Mouse (Mus musculus) hindbrain, postnatal 0 days (tissue): ENCODE data around the gene Tor1aip1. TPM values are rescaled to one million over a fixed set of nuclear protein-coding genes. Genes with fewer than 3 reads are reported as not detected.
"Not testable (repeated sequence)": the region's sequence is repeated elsewhere in the genome, so short reads cannot be mapped to it uniquely, and the experiment has no call there.

ENCODE experiments used
- ATAC-seq: fragments of 200-750 bp; cut with Nextera tagmentation; 2 replicates; pipeline ENCODE4 v1.8.0; 2017; ENCODE audit warnings: mild to moderate bottlenecking, moderate TSS enrichment, moderate library complexity
- DNase-seq: peaks from one replicate; pipeline ENCODE4 v3.0.0-alpha.2; 2015; ENCODE audit warnings: low spot score
- H3K27ac ChIP-seq: fragments of 300-500 bp; sonication (generic); 2 replicates; pipeline ENCODE4 v1.5.1; 2014; ENCODE audit warnings: mild to moderate bottlenecking
- H3K27me3 ChIP-seq: fragments of 300-500 bp; sonication (generic); 2 replicates; pipeline ENCODE4 v1.6.1; 2014; ENCODE audit warnings: low read length, mixed read lengths; ENCODE audit not compliant: insufficient read depth
- H3K36me3 ChIP-seq: fragments of 300-500 bp; sonication (generic); 2 replicates; pipeline ENCODE4 v1.6.1; 2014; ENCODE audit warnings: low read length, mixed read lengths; ENCODE audit not compliant: insufficient read depth
- H3K4me1 ChIP-seq: fragments of 300-500 bp; sonication (generic); 2 replicates; pipeline ENCODE4 v1.6.1; 2014; ENCODE audit warnings: antibody characterized with exemption, low read length, mixed read lengths; ENCODE audit not compliant: insufficient read depth
- H3K4me2 ChIP-seq: fragments of 300-500 bp; sonication (generic); 2 replicates; pipeline ENCODE4 v1.6.1; 2014; ENCODE audit warnings: low read depth, mild to moderate bottlenecking, low read length, moderate library complexity, mixed read lengths
- H3K4me3 ChIP-seq: fragments of 300-500 bp; sonication (generic); 2 replicates; pipeline ENCODE4 v1.5.1; 2014; ENCODE audit warnings: low read length
- H3K9ac ChIP-seq: fragments of 300-500 bp; sonication (generic); replicated peaks from 2 replicates; pipeline ENCODE4 v1.6.1; 2014; ENCODE audit warnings: mild to moderate bottlenecking, low read length, moderate library complexity, mixed read lengths
- H3K9me3 ChIP-seq: fragments of 300-500 bp; sonication (generic); 2 replicates; pipeline ENCODE4 v1.6.1; 2016; ENCODE audit warnings: low read length, mixed read lengths
- CTCF ChIP-seq: IDR thresholded peaks from 2 replicates; pipeline ENCODE4 v1.5.1; 2016; ENCODE audit warnings: antibody characterized with exemption, control low read depth, low read depth
- WGBS: fragments of 180-500 bp; shearing (Covaris S2); extraction: QIAGEN DNeasy Blood & Tissue Kit; methylation state at CpG from one replicate; pipeline ENCODE4 v1.1.7; 2014; 5-methylcytosine and 5-hydroxymethylcytosine counted together
- polyA plus RNA-seq: library from polyadenylated mRNA; unstranded; fragments of >200 nt; fragmentation: Nextera tagmentation; extraction: Ambion mirVana; gene quantifications from 2 replicates; pipeline ENCODE4 v1.2.1, GENCODE M21; 2015
- total RNA-seq: library from RNA; depleted of rRNA; stranded (reverse); fragments of >200 nt; gene quantifications from 2 replicates; pipeline ENCODE4 v1.2.3, GENCODE M21; 2014

Gene Tor1aip1
- total and polyA plus RNA-seq, 2 experiments from 2014 or later, result 26.9 to 30.5 TPM

- Histone ChIP-seq H3K36me3 (no peaks in the 10 kb centered on the region), H3K27me3 (no peaks in the 10 kb centered on the region), H3K9ac (no peak overlapping the region), H3K27ac (no peak overlapping the region), H3K9me3 (no peaks in the 10 kb centered on the region), H3K4me3 (no peak overlapping the region), H3K4me2 (no peak overlapping the region; the same call in 1 of the 2 replicates), H3K4me1 (peaks cover 8% of the 10 kb centered on the region)
- ATAC-seq (0 out of 2 replicates have a peak, but pooled peaks have one; percentile 50), DNase-seq (peak; percentile 86)
- peak; percentile 82 for TF ChIP-seq CTCF
- 13% methylated on average over 4 of the region's 4 CpGs for WGBS
Observed at GRCm38 (mm10) chr1:156043027-156043426, 6.7 kb upstream of the Tor1aip1 start.

DNA sequence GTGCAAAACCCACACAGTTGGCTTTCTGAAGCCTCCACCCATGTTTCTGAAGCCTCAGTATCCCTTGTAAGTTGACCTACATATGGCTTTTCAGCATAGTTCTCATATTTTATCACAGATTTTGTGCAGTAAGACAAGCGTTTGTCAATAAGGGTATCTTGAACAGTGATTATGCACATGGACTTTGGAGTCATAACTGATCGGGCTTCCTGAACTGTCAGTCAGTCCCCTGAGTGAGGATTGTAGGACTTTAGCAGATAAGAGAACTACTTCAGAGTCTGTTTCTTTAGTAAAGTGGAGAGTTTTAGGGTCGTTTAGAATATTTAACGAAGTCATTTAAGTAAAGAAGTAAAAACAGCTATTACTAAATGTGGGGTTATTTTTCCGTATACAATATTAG lies 6.2 kb upstream of the Tor1aip1 start:
- 0 out of 2 replicates have a peak overlapping the region, but pooled peaks have one; percentile 13 for H3K9ac ChIP-seq
- no peak overlapping the region for H3K27ac ChIP-seq
- H3K4me2 ChIP-seq, result peak overlapping the region; percentile 64; the same call in 1 of the 2 replicates
- no peaks in the 10 kb centered on the region for H3K36me3 ChIP-seq
- no peaks in the 10 kb centered on the region for H3K9me3 ChIP-seq
- no peak for DNase-seq
- no peaks in the 10 kb centered on the region for H3K27me3 ChIP-seq
- peaks cover 8% of the 10 kb centered on the region for H3K4me1 ChIP-seq
- 90% methylated on average over 5 of the region's 5 CpGs for WGBS
- H3K4me3 ChIP-seq, result no peak overlapping the region
- no peak for ATAC-seq
- TF ChIP-seq CTCF, result no peak

- TF ChIP-seq CTCF, result no peak
- Histone ChIP-seq H3K27ac (no peak overlapping the region), H3K4me2 (peak overlapping the region; percentile 64), H3K4me1 (peaks cover 8% of the 10 kb centered on the region), H3K36me3 (no peaks in the 10 kb centered on the region), H3K4me3 (peak overlapping the region; percentile 71), H3K27me3 (no peaks in the 10 kb centered on the region), H3K9me3 (no peaks in the 10 kb centered on the region), H3K9ac (peak overlapping the region; percentile 13; the same call in 1 of the 2 replicates)
- WGBS, result 47% methylated on average over 7 of the region's 7 CpGs
- no peak for DNase-seq
- ATAC-seq, result no peak
Observed at GRCm38 (mm10) chr1:156041451-156042241, 5.4 kb upstream of the Tor1aip1 start.

- Histone ChIP-seq H3K4me2 (peak overlapping the region; percentile 64), H3K36me3 (no peaks in the 10 kb centered on the region), H3K27ac (peak overlapping the region; percentile 26), H3K27me3 (no peaks in the 10 kb centered on the region), H3K4me3 (peak overlapping the region; percentile 71), H3K9ac (peak overlapping the region; percentile 57), H3K4me1 (peaks cover 8% of the 10 kb centered on the region), H3K9me3 (no peaks in the 10 kb centered on the region)
- WGBS, result 2% methylated on average over 22 of the region's 22 CpGs
- TF ChIP-seq CTCF, result no peak
- DNase-seq (peak; percentile 95), ATAC-seq (peak; percentile 81)
Observed at GRCm38 (mm10) chr1:156040731-156041401, 4.6 kb upstream of the Tor1aip1 start.

DNA sequence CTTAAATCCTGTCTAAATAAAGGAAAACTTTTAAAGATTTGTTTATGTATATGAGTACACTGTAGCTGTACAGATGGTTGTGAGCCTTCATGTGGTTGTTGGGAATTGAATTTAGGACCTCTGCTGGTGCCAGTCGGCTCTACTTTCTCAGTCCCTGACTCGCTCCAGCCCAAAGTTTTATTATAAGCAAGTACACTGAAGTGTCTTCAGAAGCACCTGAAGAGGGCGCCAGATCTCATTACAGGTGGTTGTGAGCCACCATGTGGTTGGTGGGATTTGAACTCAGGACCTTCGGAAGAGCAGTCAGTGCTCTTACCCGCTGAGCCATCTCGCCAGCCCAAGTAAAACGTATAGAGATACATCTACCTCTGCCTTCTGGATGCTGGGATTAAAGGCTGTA lies 3.7 kb upstream of the Tor1aip1 start:
- 71% methylated on average over 7 of the region's 7 CpGs for WGBS
- DNase-seq, result not testable (repeated sequence)

GRCm38 (mm10) chr1:156037144-156037583 lies 884 bp upstream of the Tor1aip1 start:
- Histone ChIP-seq H3K27ac (no peak overlapping the region; the same call in 1 of the 2 replicates), H3K4me2 (peak overlapping the region; percentile 70; the same call in 1 of the 2 replicates), H3K4me1 (peaks cover 9% of the 10 kb centered on the region), H3K36me3 (no peaks in the 10 kb centered on the region; the same call in 1 of the 2 replicates), H3K9me3 (no peaks in the 10 kb centered on the region), H3K9ac (no peak overlapping the region), H3K4me3 (no peak overlapping the region; the same call in 1 of the 2 replicates), H3K27me3 (no peaks in the 10 kb centered on the region)
- no peak for ATAC-seq
- TF ChIP-seq CTCF, result no peak
- no peak for DNase-seq
- 69% methylated on average over 5 of the region's 5 CpGs for WGBS

More for the DNA sequence above, 3.7 kb upstream of the Tor1aip1 start:
- not testable (repeated sequence) for H3K4me2 ChIP-seq, H3K4me1 ChIP-seq, H3K9me3 ChIP-seq, H3K9ac ChIP-seq, H3K4me3 ChIP-seq, H3K36me3 ChIP-seq, H3K27me3 ChIP-seq, ATAC-seq
- H3K27ac ChIP-seq, result peak overlapping the region; percentile 26; the same call in 1 of the 2 replicates
- peak; percentile 23; the same call in 1 of the 2 replicates for TF ChIP-seq CTCF
